Mouse (Mus musculus) C3H10T1/2 (cell line): Measurements from ENCODE around the gene Lamtor1. TPM values are rescaled to one million over a fixed set of nuclear protein-coding genes. Genes with fewer than 3 reads are reported as not detected.

Experiments
- polyA plus RNA-seq, 2 experiments: library from polyadenylated mRNA; unstranded; fragments of >200 nt; fragmentation: generic; extraction: Trizol; gene quantifications; one replicate each; pipeline ENCODE4 v1.2.1; 2012; ENCODE audit warnings: missing spikeins in 2 of 2

Lamtor1 gene
- 100 to 1,000 TPM; 173 to 237 TPM for polyA plus RNA-seq

DNA sequence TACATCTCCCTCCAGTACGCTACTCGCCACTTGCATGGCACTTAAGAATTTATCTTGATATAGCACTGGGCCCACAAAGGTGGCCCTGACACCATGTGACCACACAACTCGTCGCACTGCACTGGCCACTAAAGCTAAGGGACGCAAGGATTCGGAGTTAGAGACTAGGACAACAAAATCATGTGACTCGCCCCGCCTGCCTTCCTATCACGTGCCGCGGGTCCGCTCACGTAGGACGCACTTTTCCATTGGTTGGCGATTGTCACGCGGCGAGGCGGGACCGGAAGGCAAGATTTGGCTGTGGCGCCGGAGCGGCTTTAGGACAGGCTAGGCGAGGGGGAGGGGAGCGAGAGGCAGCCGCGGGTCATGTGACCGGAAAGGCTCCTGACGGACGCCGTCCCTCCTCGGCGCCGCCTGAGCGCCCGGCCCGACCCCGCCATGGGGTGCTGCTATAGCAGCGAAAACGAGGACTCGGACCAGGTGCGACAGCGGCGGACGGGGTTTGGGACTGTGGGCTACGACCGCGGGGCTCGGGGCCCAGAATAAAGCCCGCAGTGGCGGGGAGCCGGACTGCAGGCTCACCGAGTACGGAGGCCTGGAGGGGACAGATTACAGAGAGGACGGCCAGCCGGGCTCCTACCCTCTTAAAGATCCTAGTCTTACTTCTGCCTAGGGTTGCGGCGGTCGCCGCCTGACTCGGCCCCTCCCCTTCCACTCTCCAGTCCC, at the start of gene Lamtor1:
Lamtor1 (plus strand) TSS at position 344 of the 726 bp plus-strand sequence.

DNA sequence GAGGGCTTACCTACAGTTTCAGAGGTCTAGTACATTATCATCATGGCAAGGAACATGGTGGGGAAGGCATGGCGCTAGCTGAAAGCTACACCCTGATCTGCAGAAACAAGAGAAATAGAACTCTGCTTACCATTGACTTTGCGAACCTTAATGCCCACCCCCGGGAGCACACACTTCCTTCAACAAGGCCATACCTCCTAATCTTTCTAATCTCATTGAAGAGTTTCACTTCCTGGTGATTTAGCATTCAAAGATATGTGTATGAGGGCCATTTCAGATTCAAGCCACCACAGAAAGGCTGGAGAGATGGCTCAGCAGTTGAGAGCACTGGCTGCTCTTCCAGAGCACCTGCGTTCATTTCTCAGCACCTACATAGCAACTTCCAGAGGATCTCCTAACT, 48.6 kb upstream of the Lamtor1 start, which contains the start of gene Folr2:
Folr2 (minus strand) TSS at position 101 of the 400 bp plus-strand sequence.

DNA sequence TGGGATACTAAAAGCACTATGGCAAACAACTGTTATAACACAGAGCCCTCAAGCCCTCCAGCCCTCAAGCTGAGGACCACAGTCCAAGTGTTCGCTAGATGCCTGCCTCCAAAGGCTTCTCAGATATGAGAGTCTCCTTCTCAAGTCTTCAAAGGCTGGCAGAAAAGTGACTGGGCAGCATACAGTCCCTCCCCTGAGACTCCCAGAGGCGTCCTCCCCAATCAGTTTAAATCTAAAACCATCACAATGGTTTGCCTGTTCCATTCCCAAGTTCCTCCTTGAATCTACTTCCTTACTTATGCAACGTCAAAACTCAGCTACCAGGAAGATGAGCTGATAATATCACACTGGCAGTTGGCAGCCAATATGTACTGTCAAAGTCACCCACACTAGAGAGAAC, 42.3 kb upstream of the Lamtor1 start, which contains the start of gene Anapc15:
Anapc15 (plus strand) TSS at position 301 of the 400 bp plus-strand sequence.

DNA sequence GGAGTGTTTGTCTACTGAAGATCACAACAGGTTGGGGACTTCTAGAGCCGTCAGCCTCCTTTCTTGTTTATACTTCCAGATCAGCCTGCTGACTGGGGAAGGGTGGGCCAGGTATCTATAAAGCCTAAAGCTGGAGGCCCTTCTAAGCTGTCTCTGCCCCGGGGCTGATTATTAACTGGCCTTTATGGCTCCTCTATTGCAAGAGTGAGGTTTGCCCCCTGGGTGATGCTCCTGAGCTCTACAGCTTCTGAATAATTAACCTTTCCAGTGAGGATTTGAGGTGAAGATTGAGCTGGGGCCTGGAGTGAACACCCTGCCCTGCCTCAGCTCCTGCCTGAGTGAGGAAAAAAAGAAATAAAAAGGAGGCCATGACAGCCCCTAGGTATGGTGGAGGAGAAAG, 35.1 kb upstream of the Lamtor1 start, which contains the start of gene Folr1:
Folr1 (minus strand) TSS at position 160 of the 400 bp plus-strand sequence.

DNA sequence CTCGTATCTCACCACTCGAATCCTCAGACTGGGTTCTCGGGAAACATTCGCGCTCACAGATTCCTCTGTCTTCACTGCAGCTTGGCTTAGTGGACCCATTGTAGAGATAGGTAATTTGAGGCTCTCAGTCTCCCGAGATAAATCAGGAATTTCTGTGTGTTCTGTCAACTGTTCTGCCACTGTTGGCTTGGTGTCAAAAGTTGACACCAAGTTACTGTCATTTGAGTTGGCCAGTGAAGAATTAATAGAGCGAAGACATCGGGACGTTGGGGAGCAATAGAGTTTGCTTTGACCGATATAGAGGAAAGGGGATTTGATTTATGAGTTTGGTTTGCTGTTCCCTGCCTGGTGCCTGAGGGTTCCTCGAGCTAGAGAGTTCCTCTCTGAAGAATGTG, 580 bp downstream of the Lamtor1 start, which contains the start of gene Tomt:
Tomt (minus strand) TSS at position 73 of the 395 bp plus-strand sequence.

DNA sequence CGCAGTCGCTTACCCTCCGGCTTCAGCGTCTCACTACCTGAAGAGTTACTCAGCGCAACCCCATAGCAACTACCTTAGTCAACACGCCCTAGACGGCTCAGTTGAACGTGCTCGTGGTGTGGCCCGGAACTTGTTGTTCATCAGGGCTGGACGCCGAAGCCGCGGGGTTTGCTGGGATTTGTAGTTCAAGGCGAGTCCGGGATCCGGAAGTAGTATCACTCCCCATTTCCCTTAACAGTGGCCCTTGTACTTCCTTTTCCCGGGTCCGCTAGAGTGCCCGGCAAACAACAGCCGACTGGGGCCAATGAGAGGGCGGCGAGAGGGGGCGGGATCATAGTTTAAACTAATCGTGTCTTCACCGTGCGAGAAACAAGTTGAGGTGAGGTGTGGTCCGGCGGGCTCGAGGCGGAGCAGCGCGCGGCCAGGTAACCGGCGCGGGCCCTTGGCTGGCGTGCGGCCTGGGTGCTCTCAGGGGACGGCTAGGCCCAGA, 28.1 kb downstream of the Lamtor1 start, which contains the start of the genes Lrrc51 and Numa1:
Lrrc51 (minus strand) TSS at position 145 of the 490 bp plus-strand sequence.
Numa1 (plus strand) TSS at position 361 of the 490 bp plus-strand sequence.

Other genes starting within 250 kb of the Lamtor1 start
- gene Clpb, start 242.3 kb upstream of the Lamtor1 start, polyA plus RNA-seq = 10 to 100 TPM; 46.1 to 72.1 TPM
- not detected for gene Phox2a, start 87.6 kb upstream of the Lamtor1 start, polyA plus RNA-seq
- gene Inppl1, start 67.7 kb upstream of the Lamtor1 start, polyA plus RNA-seq = 10 to 100 TPM; 21.7 to 40.0 TPM
- gene Folr2, start 48.7 kb upstream of the Lamtor1 start, polyA plus RNA-seq = not detected
- 100 to 1,000 TPM in 1 of 2 experiments, 10 to 100 TPM in 1; 56.8 to 127 TPM for gene Anapc15, start 42.2 kb upstream of the Lamtor1 start, polyA plus RNA-seq
- gene Folr1, start 35.1 kb upstream of the Lamtor1 start, polyA plus RNA-seq = under 1 TPM; 0.40 to 0.68 TPM
- under 1 TPM in 1 of 2 experiments, not detected in 1; 0.06 TPM for gene Tomt, start 455 bp downstream of the Lamtor1 start, polyA plus RNA-seq
- gene Lrrc51, start 28.0 kb downstream of the Lamtor1 start, polyA plus RNA-seq = 10 to 100 TPM in 1 of 2 experiments, 1 to 10 TPM in 1; 7.3 to 15.6 TPM
- 100 to 1,000 TPM in 1 of 2 experiments, 10 to 100 TPM in 1; 21.1 to 120 TPM for gene Numa1, start 28.2 kb downstream of the Lamtor1 start, polyA plus RNA-seq
- 1 to 10 TPM in 1 of 2 experiments, under 1 TPM in 1; 0.20 to 1.9 TPM for gene Il18bp, start 112.8 kb downstream of the Lamtor1 start, polyA plus RNA-seq
- gene Rnf121, start 159.6 kb downstream of the Lamtor1 start, polyA plus RNA-seq = 10 to 100 TPM; 15.1 to 36.4 TPM
- gene Xndc1, start 159.6 kb downstream of the Lamtor1 start, polyA plus RNA-seq = 10 to 100 TPM in 1 of 2 experiments, 1 to 10 TPM in 1; 4.7 to 10.9 TPM
- gene Xntrpc, start 159.8 kb downstream of the Lamtor1 start, polyA plus RNA-seq = under 1 TPM; 0.01 to 0.67 TPM
- not detected for gene Trpc2, start 177.2 kb downstream of the Lamtor1 start, polyA plus RNA-seq
- not detected for gene Art1, start 195.8 kb downstream of the Lamtor1 start, polyA plus RNA-seq
- gene Art5, start 203.6 kb downstream of the Lamtor1 start, polyA plus RNA-seq = not detected
- under 1 TPM in 1 of 2 experiments, not detected in 1; 0.02 TPM for gene Chrna10, start 210.9 kb downstream of the Lamtor1 start, polyA plus RNA-seq